Mouse (Mus musculus): ENCODE data around the gene Nanos1. TPM values are rescaled to one million over a fixed set of nuclear protein-coding genes. Genes with fewer than 3 reads are reported as not detected.

The Nanos1 gene
- polyA plus RNA-seq, 1 experiment from 2014 or later, result 1.3 TPM

- H3K4me2 ChIP-seq, result peak overlapping the region; percentile 95
- H3K9ac ChIP-seq, result peak overlapping the region; percentile 99
- ATAC-seq (ENCODE audit: insufficient read depth), result no peak
- peaks cover 36% of the 10 kb centered on the region for H3K4me1 ChIP-seq (replicated peaks)
- peak overlapping the region; percentile 100 for H3K4me3 ChIP-seq (replicated peaks)
- H3K9me3 ChIP-seq (replicated peaks), result no peaks in the 10 kb centered on the region
- WGBS (ENCODE audit: insufficient replicate concordance), result 0% methylated on average over 7 of the region's 7 CpGs
- H3K27me3 ChIP-seq, result no peaks in the 10 kb centered on the region
- peaks cover 3% of the 10 kb centered on the region; the same call in 1 of the 2 replicates for H3K36me3 ChIP-seq (replicated peaks)
- peak overlapping the region; percentile 99 for H3K27ac ChIP-seq (replicated peaks)
Measured at GRCm38 (mm10) chr19:60789452-60789851, 33.7 kb downstream of the Nanos1 start.

DNA sequence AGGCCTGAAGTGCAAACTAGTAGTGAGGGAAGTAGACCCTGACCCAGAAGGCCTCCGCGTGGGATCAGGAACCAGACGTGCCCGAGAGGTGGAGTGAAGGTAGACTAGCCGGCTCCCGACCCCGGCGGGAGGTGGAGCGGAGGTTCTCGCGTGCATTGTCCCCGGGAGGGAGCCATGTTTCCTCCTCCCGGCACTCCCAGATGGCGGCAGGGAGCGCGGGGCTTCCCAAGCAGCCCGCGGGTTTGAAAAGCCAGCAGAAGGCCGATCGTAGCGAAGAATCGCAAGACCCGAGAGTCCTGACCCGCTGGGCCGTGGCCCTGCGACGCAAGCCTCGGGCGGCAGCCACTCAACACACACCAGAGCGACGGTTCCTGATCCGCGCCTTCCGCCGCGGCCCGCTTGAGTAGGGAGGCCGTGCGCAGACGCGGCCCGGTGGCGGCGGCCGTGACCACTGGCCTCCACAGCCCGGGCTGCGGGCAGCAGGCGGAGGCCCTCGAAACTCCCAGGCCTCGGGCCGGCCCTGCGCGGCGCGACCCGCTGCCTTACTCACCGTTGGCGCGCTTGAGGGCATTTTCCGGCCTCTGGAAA lies 34.2 kb downstream of the Nanos1 start:
- peak overlapping the region; percentile 95 for H3K4me2 ChIP-seq
- H3K9ac ChIP-seq, result peak overlapping the region; percentile 99
- H3K27ac ChIP-seq (replicated peaks), result peak overlapping the region; percentile 99
- H3K9me3 ChIP-seq (replicated peaks), result no peaks in the 10 kb centered on the region
- whole genome bisulfite sequencing (ENCODE audit: insufficient replicate concordance), result 0% methylated on average over 60 of the region's 60 CpGs
- 0 out of 2 replicates have a peak, but pooled peaks cover 3% of the 10 kb centered on the region for H3K36me3 ChIP-seq (replicated peaks)
- peak overlapping the region; percentile 100 for H3K4me3 ChIP-seq (replicated peaks)
- H3K27me3 ChIP-seq, result no peaks in the 10 kb centered on the region
- peak; percentile 63 for ATAC-seq (ENCODE audit: insufficient read depth)
- peaks cover 38% of the 10 kb centered on the region for H3K4me1 ChIP-seq (replicated peaks)

DNA sequence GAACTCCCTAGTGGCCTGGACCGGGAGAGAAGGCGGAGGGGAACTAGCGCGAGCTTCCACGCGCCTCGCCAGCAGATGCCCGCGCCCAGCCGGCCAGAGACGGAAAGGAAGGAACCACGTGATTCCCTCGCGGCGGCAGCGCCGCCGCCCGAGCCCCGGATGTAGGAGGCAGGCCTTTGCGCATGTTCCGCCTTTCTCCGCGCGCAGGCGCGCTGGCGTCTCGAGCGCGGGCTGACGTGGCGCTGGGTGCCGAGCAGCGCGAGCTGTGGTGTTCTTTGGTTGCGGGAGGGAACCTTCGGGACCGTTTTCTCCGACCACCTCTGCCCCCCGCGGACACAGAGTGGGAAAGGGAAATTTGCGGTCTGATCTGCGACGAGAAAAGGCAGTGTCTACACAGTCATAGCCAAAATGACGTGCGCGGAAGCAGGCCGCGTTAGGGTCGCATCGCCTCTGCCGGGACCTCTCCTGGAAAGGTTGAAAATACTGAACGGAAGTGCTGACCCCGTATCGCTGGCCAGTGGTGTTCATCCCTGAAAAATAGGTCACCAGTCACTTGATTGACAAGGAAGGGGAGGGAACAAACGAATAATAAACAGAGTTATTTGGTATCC lies 34.9 kb downstream of the Nanos1 start, which contains the start of gene Eif3a:
Eif3a (minus strand) TSS at position 108 of the 611 bp plus-strand sequence.
- H3K36me3 ChIP-seq (replicated peaks), result 0 out of 2 replicates have a peak, but pooled peaks cover 3% of the 10 kb centered on the region
- peak within 1 kb of the TSS; percentile 99 for H3K27ac ChIP-seq (replicated peaks)
- ATAC-seq (ENCODE audit: insufficient read depth), result peak; percentile 90
- WGBS (ENCODE audit: insufficient replicate concordance), result under 1% methylated on average over 57 of the region's 57 CpGs
- peak within 1 kb of the TSS; percentile 100 for H3K4me3 ChIP-seq (replicated peaks)
- peak within 1 kb of the TSS; percentile 99 for H3K9ac ChIP-seq
- H3K4me1 ChIP-seq (replicated peaks), result peaks cover 41% of the 10 kb centered on the region
- H3K27me3 ChIP-seq, result no peaks in the 10 kb centered on the region
- peak within 1 kb of the TSS; percentile 95 for H3K4me2 ChIP-seq
- H3K9me3 ChIP-seq (replicated peaks), result no peaks in the 10 kb centered on the region

GRCm38 (mm10) chr19:60791164-60791563 lies 35.4 kb downstream of the Nanos1 start:
- Histone ChIP-seq H3K27ac (replicated peaks) (peak overlapping the region; percentile 99), H3K9ac (peak overlapping the region; percentile 99), H3K4me1 (replicated peaks) (peaks cover 36% of the 10 kb centered on the region), H3K36me3 (replicated peaks) (0 out of 2 replicates have a peak, but pooled peaks cover 3% of the 10 kb centered on the region), H3K4me3 (replicated peaks) (peak overlapping the region; percentile 100), H3K4me2 (peak overlapping the region; percentile 95), H3K9me3 (replicated peaks) (no peaks in the 10 kb centered on the region), H3K27me3 (no peaks in the 10 kb centered on the region)
- 14% methylated on average over 9 of the region's 9 CpGs for WGBS (ENCODE audit: insufficient replicate concordance)
- ATAC-seq (ENCODE audit: insufficient read depth), result no peak

DNA sequence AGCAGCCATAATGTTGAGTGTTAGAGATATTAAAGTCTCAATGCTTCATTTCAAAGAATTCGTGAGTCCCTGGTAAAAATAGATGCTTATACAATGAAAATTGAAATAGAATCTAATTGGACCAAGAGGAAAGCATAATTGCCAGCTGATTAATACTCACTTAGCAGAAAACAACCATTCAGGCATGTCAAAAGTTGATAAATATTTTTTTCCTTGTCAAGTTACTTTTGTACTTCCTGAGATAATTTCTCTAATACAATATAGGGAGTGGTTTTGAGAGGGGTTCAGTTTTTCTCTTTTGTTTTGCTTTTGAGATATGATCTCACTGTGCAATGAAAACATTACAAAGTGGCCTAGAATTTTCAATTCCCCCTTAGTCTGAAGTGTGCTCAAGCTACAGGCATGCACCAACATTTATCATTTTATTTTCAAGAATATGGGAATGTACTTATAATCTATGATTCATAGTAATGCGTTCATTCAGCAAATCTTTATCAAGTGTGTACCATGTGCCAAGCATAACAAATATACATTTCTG lies 37.5 kb downstream of the Nanos1 start:
- no peak overlapping the region for H3K9ac ChIP-seq
- no peaks in the 10 kb centered on the region; the same call in 1 of the 2 replicates for H3K36me3 ChIP-seq (replicated peaks)
- no peak overlapping the region for H3K4me2 ChIP-seq
- H3K4me1 ChIP-seq (replicated peaks), result peaks cover 28% of the 10 kb centered on the region
- H3K9me3 ChIP-seq (replicated peaks), result no peaks in the 10 kb centered on the region
- no peak for ATAC-seq (ENCODE audit: insufficient read depth)
- 0 out of 2 replicates have a peak overlapping the region, but pooled peaks have one; percentile 6 for H3K27ac ChIP-seq (replicated peaks)
- H3K4me3 ChIP-seq (replicated peaks), result no peak overlapping the region
- no peaks in the 10 kb centered on the region for H3K27me3 ChIP-seq
- 62% methylated on average over 2 of the region's 2 CpGs for WGBS (ENCODE audit: insufficient replicate concordance)

DNA sequence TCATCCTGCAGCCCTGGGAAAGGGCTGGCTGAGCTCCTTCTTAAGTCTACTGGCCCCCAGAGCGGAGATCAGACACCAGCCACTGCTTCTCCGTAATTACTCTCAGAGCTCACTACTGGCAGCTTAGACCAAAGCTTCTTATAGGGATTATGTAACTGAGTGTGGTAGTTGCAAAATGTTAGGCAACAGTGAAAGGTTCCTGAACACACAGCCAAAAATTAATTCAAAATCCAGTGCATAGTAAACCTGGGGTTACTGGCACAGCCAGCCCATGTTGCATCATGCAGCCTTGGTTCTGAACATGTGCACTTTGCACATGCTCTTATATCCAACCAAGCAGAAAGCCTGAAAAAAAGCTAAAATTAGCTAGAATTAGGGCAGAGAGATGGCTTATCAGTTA lies 39.5 kb downstream of the Nanos1 start:
- H3K36me3 ChIP-seq (replicated peaks), result no peaks in the 10 kb centered on the region; the same call in 1 of the 2 replicates
- H3K9ac ChIP-seq, result no peak overlapping the region
- ATAC-seq (ENCODE audit: insufficient read depth), result no peak
- no peak overlapping the region for H3K4me2 ChIP-seq
- H3K9me3 ChIP-seq (replicated peaks), result no peaks in the 10 kb centered on the region
- no peak overlapping the region for H3K4me3 ChIP-seq (replicated peaks)
- H3K27ac ChIP-seq (replicated peaks), result peak overlapping the region; percentile 64
- peaks cover 42% of the 10 kb centered on the region for H3K4me1 ChIP-seq (replicated peaks)
- 81% methylated on average over 2 of the region's 2 CpGs for WGBS (ENCODE audit: insufficient replicate concordance)
- H3K27me3 ChIP-seq, result no peaks in the 10 kb centered on the region

- Histone ChIP-seq H3K27me3 (no peaks in the 10 kb centered on the region), H3K9me3 (replicated peaks) (no peaks in the 10 kb centered on the region), H3K36me3 (replicated peaks) (no peaks in the 10 kb centered on the region; the same call in 1 of the 2 replicates), H3K4me2 (no peak overlapping the region), H3K9ac (no peak overlapping the region), H3K4me1 (replicated peaks) (peaks cover 55% of the 10 kb centered on the region), H3K27ac (replicated peaks) (no peak overlapping the region), H3K4me3 (replicated peaks) (no peak overlapping the region)
- 87% methylated on average over 2 of the region's 2 CpGs for WGBS (ENCODE audit: insufficient replicate concordance)
- no peak for ATAC-seq (ENCODE audit: insufficient read depth)
Measured at GRCm38 (mm10) chr19:60797415-60797814, 41.6 kb downstream of the Nanos1 start.

DNA sequence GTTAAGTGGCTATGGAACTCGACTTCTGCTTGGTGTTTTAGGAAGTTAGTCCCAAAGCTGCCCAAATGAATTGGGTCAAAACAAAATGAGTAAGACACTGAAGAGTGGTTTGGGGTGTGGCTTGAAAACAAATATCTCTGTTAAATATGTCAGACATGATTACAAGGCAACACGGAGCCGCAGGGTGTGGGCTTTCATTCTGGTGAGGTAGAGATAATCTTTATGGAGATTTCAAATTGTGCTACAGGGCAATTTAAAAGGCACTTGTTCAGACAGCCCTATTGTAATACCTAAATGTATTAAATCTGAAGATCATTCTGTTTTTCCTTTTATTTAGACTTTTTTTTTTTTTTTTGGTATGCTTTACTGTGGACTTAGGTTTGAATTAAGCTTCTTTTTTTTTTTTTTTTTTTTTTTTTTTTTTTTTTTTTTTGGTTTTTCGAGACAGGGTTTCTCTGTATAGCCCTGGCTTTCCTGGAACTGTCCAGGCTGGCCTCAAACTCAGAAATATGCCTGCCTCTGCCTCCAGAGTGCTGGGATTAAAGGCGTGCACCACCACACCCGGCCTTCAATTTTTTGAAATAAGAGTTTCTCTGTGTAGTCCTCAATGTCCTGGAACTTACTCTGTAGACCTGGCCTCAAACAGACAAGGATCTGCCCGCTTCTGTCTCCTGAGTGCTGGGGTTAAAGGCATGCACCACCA lies 44.2 kb downstream of the Nanos1 start:
- Histone ChIP-seq H3K9me3 (replicated peaks) (no peaks in the 10 kb centered on the region), H3K4me3 (replicated peaks) (no peak overlapping the region), H3K4me2 (peak overlapping the region; percentile 53), H3K9ac (no peak overlapping the region), H3K4me1 (replicated peaks) (peaks cover 51% of the 10 kb centered on the region), H3K27me3 (no peaks in the 10 kb centered on the region), H3K27ac (replicated peaks) (peak overlapping the region; percentile 83), H3K36me3 (replicated peaks) (no peaks in the 10 kb centered on the region; the same call in 1 of the 2 replicates)
- peak; percentile 87 for ATAC-seq (ENCODE audit: insufficient read depth)
- 28% methylated on average over 7 of the region's 7 CpGs for WGBS (ENCODE audit: insufficient replicate concordance)

- Histone ChIP-seq H3K9me3 (replicated peaks) (no peaks in the 10 kb centered on the region), H3K27ac (replicated peaks) (no peak overlapping the region), H3K4me1 (replicated peaks) (peaks cover 30% of the 10 kb centered on the region), H3K4me3 (replicated peaks) (no peak overlapping the region), H3K36me3 (replicated peaks) (no peaks in the 10 kb centered on the region), H3K27me3 (no peaks in the 10 kb centered on the region), H3K4me2 (no peak overlapping the region), H3K9ac (no peak overlapping the region)
- no peak for ATAC-seq (ENCODE audit: insufficient read depth)
- WGBS (ENCODE audit: insufficient replicate concordance), result 32% methylated on average over 2 of the region's 2 CpGs
Measured at GRCm38 (mm10) chr19:60804903-60805302, 49.1 kb downstream of the Nanos1 start.
